Mouse (Mus musculus): ENCODE measurements around the gene Dtnb. TPM values are rescaled to one million over a fixed set of nuclear protein-coding genes. Genes with fewer than 3 reads are reported as not detected.
"Not testable (repeated sequence)": the region's sequence is repeated elsewhere in the genome, so short reads cannot be mapped to it uniquely, and the experiment has no call there.

Gene Dtnb
- polyA plus RNA-seq (2014; fragmentation: Nextera tagmentation; extraction: Ambion mirVana) = 37.8 and 42.4 TPM in 2 replicates

GRCm38 (mm10) chr12:3571787-3572580, at the start of gene Dtnb:
Gene Dtnb (plus strand): TSS chr12:3572381.
- no peaks in the 10 kb centered on the region for H3K27me3 ChIP-seq (ENCODE audit: control insufficient read depth, insufficient read depth, low read length)

GRCm38 (mm10) chr12:3525536-3525935, 46.6 kb upstream of the Dtnb start:
- H3K4me2 ChIP-seq (ENCODE audit: low read depth) = no peak overlapping the region
- WGBS = 90% methylated on average over 5 of the region's 5 CpGs
- no peaks in the 10 kb centered on the region for H3K27me3 ChIP-seq (ENCODE audit: control insufficient read depth, insufficient read depth, low read length)
- ATAC-seq (ENCODE audit: insufficient read depth, low FRiP score, low TSS enrichment) = no peak
- 0 out of 2 replicates have a peak, but pooled peaks cover 2% of the 10 kb centered on the region for H3K9me3 ChIP-seq (ENCODE audit: control insufficient read depth, low read length)
- no peak for DNase-seq (ENCODE audit: low spot score)
- H3K4me1 ChIP-seq (ENCODE audit: control insufficient read depth, insufficient read depth, low read length) = no peaks in the 10 kb centered on the region
- H3K36me3 ChIP-seq (ENCODE audit: control insufficient read depth, insufficient read depth, low read length) = no peaks in the 10 kb centered on the region
- H3K9ac ChIP-seq (ENCODE audit: low read length) = no peak overlapping the region
- no peak overlapping the region for H3K4me3 ChIP-seq (ENCODE audit: low read depth, low read length)
- no peak overlapping the region for H3K27ac ChIP-seq (ENCODE audit: low read depth, low read length)

More at GRCm38 (mm10) chr12:3571787-3572580, at the start of gene Dtnb:
- ATAC-seq (ENCODE audit: insufficient read depth, low FRiP score, low TSS enrichment) (peak; percentile 83), DNase-seq (ENCODE audit: low spot score) (peak; percentile 79)
- H3K9ac ChIP-seq (ENCODE audit: low read length) = peak within 1 kb of the TSS; percentile 86
- H3K4me2 ChIP-seq (ENCODE audit: low read depth) = peak within 1 kb of the TSS; percentile 60
- peaks cover 6% of the 10 kb centered on the region; the same call in 1 of the 2 replicates for H3K4me1 ChIP-seq (ENCODE audit: control insufficient read depth, insufficient read depth, low read length)
- H3K27ac ChIP-seq (ENCODE audit: low read depth, low read length) = peak within 1 kb of the TSS; percentile 65; the same call in 1 of the 2 replicates
- H3K4me3 ChIP-seq (ENCODE audit: low read depth, low read length) = peak within 1 kb of the TSS; percentile 88
- 3% methylated on average over 43 of the region's 85 CpGs for WGBS
- H3K36me3 ChIP-seq (ENCODE audit: control insufficient read depth, insufficient read depth, low read length) = no peaks in the 10 kb centered on the region
- no peaks in the 10 kb centered on the region for H3K9me3 ChIP-seq (ENCODE audit: control insufficient read depth, low read length)

- ATAC-seq (ENCODE audit: insufficient read depth, low FRiP score, low TSS enrichment); H3K9ac ChIP-seq (ENCODE audit: low read length); H3K27me3 ChIP-seq (ENCODE audit: control insufficient read depth, insufficient read depth, low read length); DNase-seq (ENCODE audit: low spot score); H3K4me1 ChIP-seq (ENCODE audit: control insufficient read depth, insufficient read depth, low read length); H3K27ac ChIP-seq (ENCODE audit: low read depth, low read length); H3K36me3 ChIP-seq (ENCODE audit: control insufficient read depth, insufficient read depth, low read length); H3K9me3 ChIP-seq (ENCODE audit: control insufficient read depth, low read length); H3K4me3 ChIP-seq (ENCODE audit: low read depth, low read length); H3K4me2 ChIP-seq (ENCODE audit: low read depth): not testable (repeated sequence)
- WGBS = 100% methylated on average over 1 of the region's 1 CpGs
These were observed 36.7 kb upstream of the Dtnb start for GRCm38 (mm10) chr12:3535446-3535845.

GRCm38 (mm10) chr12:3537616-3538015, 34.6 kb upstream of the Dtnb start:
- H3K36me3 ChIP-seq (ENCODE audit: control insufficient read depth, insufficient read depth, low read length) = no peaks in the 10 kb centered on the region
- DNase-seq (ENCODE audit: low spot score) = no peak
- no peak overlapping the region for H3K4me2 ChIP-seq (ENCODE audit: low read depth)
- no peaks in the 10 kb centered on the region for H3K27me3 ChIP-seq (ENCODE audit: control insufficient read depth, insufficient read depth, low read length)
- H3K4me1 ChIP-seq (ENCODE audit: control insufficient read depth, insufficient read depth, low read length) = no peaks in the 10 kb centered on the region
- H3K9me3 ChIP-seq (ENCODE audit: control insufficient read depth, low read length) = no peaks in the 10 kb centered on the region
- H3K27ac ChIP-seq (ENCODE audit: low read depth, low read length) = no peak overlapping the region
- 80% methylated on average over 3 of the region's 3 CpGs for WGBS
- H3K9ac ChIP-seq (ENCODE audit: low read length) = no peak overlapping the region
- ATAC-seq (ENCODE audit: insufficient read depth, low FRiP score, low TSS enrichment) = no peak
- H3K4me3 ChIP-seq (ENCODE audit: low read depth, low read length) = no peak overlapping the region

- Histone ChIP-seq H3K4me3 (ENCODE audit: low read depth, low read length) (no peak overlapping the region), H3K9ac (ENCODE audit: low read length) (no peak overlapping the region), H3K4me2 (ENCODE audit: low read depth) (no peak overlapping the region), H3K27me3 (ENCODE audit: control insufficient read depth, insufficient read depth, low read length) (no peaks in the 10 kb centered on the region), H3K4me1 (ENCODE audit: control insufficient read depth, insufficient read depth, low read length) (no peaks in the 10 kb centered on the region), H3K27ac (ENCODE audit: low read depth, low read length) (no peak overlapping the region), H3K9me3 (ENCODE audit: control insufficient read depth, low read length) (no peaks in the 10 kb centered on the region), H3K36me3 (ENCODE audit: control insufficient read depth, insufficient read depth, low read length) (no peaks in the 10 kb centered on the region)
- no peak for ATAC-seq (ENCODE audit: insufficient read depth, low FRiP score, low TSS enrichment)
- 77% methylated on average over 1 of the region's 1 CpGs for WGBS
- no peak for DNase-seq (ENCODE audit: low spot score)
These were observed 34.1 kb upstream of the Dtnb start for GRCm38 (mm10) chr12:3538036-3538435.

- H3K4me1 ChIP-seq (ENCODE audit: control insufficient read depth, insufficient read depth, low read length) = no peaks in the 10 kb centered on the region
- no peak overlapping the region for H3K27ac ChIP-seq (ENCODE audit: low read depth, low read length)
- DNase-seq (ENCODE audit: low spot score) = no peak
- H3K27me3 ChIP-seq (ENCODE audit: control insufficient read depth, insufficient read depth, low read length) = no peaks in the 10 kb centered on the region
- no peak overlapping the region for H3K4me2 ChIP-seq (ENCODE audit: low read depth)
- ATAC-seq (ENCODE audit: insufficient read depth, low FRiP score, low TSS enrichment) = no peak
- no peak overlapping the region for H3K9ac ChIP-seq (ENCODE audit: low read length)
- no peaks in the 10 kb centered on the region for H3K9me3 ChIP-seq (ENCODE audit: control insufficient read depth, low read length)
- 81% methylated on average over 2 of the region's 2 CpGs for WGBS
- H3K4me3 ChIP-seq (ENCODE audit: low read depth, low read length) = no peak overlapping the region
- no peaks in the 10 kb centered on the region for H3K36me3 ChIP-seq (ENCODE audit: control insufficient read depth, insufficient read depth, low read length)
These were observed 32.6 kb upstream of the Dtnb start for GRCm38 (mm10) chr12:3539605-3540004.

- H3K27ac ChIP-seq (ENCODE audit: low read depth, low read length) = no peak overlapping the region
- 90% methylated on average over 7 of the region's 7 CpGs for WGBS
- DNase-seq (ENCODE audit: low spot score) (no peak), ATAC-seq (ENCODE audit: insufficient read depth, low FRiP score, low TSS enrichment) (no peak)
- H3K9ac ChIP-seq (ENCODE audit: low read length) = no peak overlapping the region
- H3K27me3 ChIP-seq (ENCODE audit: control insufficient read depth, insufficient read depth, low read length) = no peaks in the 10 kb centered on the region
- H3K4me1 ChIP-seq (ENCODE audit: control insufficient read depth, insufficient read depth, low read length) = no peaks in the 10 kb centered on the region
- no peak overlapping the region for H3K4me2 ChIP-seq (ENCODE audit: low read depth)
- no peak overlapping the region for H3K4me3 ChIP-seq (ENCODE audit: low read depth, low read length)
- no peaks in the 10 kb centered on the region for H3K36me3 ChIP-seq (ENCODE audit: control insufficient read depth, insufficient read depth, low read length)
- no peaks in the 10 kb centered on the region for H3K9me3 ChIP-seq (ENCODE audit: control insufficient read depth, low read length)
These were observed 31.3 kb upstream of the Dtnb start for GRCm38 (mm10) chr12:3540871-3541270.

GRCm38 (mm10) chr12:3545451-3545850, 26.7 kb upstream of the Dtnb start:
- Histone ChIP-seq H3K9ac (ENCODE audit: low read length) (no peak overlapping the region), H3K4me2 (ENCODE audit: low read depth) (no peak overlapping the region), H3K27ac (ENCODE audit: low read depth, low read length) (no peak overlapping the region), H3K4me3 (ENCODE audit: low read depth, low read length) (no peak overlapping the region), H3K36me3 (ENCODE audit: control insufficient read depth, insufficient read depth, low read length) (no peaks in the 10 kb centered on the region; the same call in 1 of the 2 replicates), H3K9me3 (ENCODE audit: control insufficient read depth, low read length) (no peaks in the 10 kb centered on the region), H3K4me1 (ENCODE audit: control insufficient read depth, insufficient read depth, low read length) (no peaks in the 10 kb centered on the region), H3K27me3 (ENCODE audit: control insufficient read depth, insufficient read depth, low read length) (no peaks in the 10 kb centered on the region)
- no peak for DNase-seq (ENCODE audit: low spot score)
- WGBS = 85% methylated on average over 3 of the region's 3 CpGs
- ATAC-seq (ENCODE audit: insufficient read depth, low FRiP score, low TSS enrichment) = no peak

GRCm38 (mm10) chr12:3546121-3546658, 26.0 kb upstream of the Dtnb start:
- no peaks in the 10 kb centered on the region for H3K27me3 ChIP-seq (ENCODE audit: control insufficient read depth, insufficient read depth, low read length)
- H3K4me3 ChIP-seq (ENCODE audit: low read depth, low read length) = no peak overlapping the region
- no peak overlapping the region for H3K27ac ChIP-seq (ENCODE audit: low read depth, low read length)
- no peaks in the 10 kb centered on the region for H3K9me3 ChIP-seq (ENCODE audit: control insufficient read depth, low read length)
- 52% methylated on average over 4 of the region's 4 CpGs for WGBS
- H3K9ac ChIP-seq (ENCODE audit: low read length) = no peak overlapping the region
- no peak overlapping the region for H3K4me2 ChIP-seq (ENCODE audit: low read depth)
- DNase-seq (ENCODE audit: low spot score) = no peak
- no peak for ATAC-seq (ENCODE audit: insufficient read depth, low FRiP score, low TSS enrichment)
- H3K4me1 ChIP-seq (ENCODE audit: control insufficient read depth, insufficient read depth, low read length) = no peaks in the 10 kb centered on the region
- no peaks in the 10 kb centered on the region; the same call in 1 of the 2 replicates for H3K36me3 ChIP-seq (ENCODE audit: control insufficient read depth, insufficient read depth, low read length)
